ENCODE assay signal across 8 mouse cellular contexts in the genomic region with DNA sequence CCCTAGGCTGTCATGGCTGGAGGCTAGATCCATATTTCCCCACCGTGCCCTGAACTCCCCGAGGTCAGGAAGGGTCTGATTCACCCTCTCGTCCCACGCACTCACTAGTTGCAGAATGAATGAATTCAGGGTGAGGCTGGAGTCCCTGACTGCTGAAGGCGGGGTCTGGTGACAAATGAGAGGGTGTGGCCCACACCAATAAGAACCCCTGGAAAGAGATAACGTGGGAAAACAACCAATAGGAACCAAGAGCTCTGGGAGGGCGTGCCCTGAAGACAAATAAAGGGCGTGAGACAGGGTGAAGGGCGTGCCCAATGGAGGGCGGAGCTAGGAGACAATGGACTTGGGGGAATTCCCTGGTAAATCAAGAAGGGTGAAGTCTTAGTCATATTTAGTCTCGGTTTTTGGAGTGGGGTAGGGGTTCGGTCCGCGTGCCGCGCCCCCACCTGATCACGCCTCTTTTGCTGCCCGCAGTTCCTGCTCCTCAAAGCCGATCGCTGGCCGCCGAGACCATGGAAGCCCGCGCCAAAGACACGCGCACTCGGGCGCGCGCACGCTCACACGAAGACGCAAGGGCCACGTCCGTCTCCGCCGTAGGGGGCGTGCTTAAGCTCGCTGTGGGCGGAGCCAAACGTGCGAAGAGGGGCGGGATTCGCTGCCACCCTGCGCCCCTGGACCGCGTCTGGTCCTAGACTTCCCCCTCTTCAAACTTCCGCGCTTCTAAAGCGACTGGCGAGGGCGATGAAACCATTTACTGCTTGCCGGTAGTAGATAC. TPM values are rescaled to one million over a fixed set of nuclear protein-coding genes. Genes with fewer than 3 reads are reported as not detected.
A peak's percentile ranks its signal among the peaks of the same experiment; 100 is the strongest.
DNase-seq lines count a peak whose midpoint lies in the region; ATAC-seq and TF ChIP-seq lines count a peak whose summit lies in the region.

No protein-coding gene starts in this region.

- peak; percentile 84 for DNase-seq in Patski (ENCODE audit: low read depth, low spot score)
- peak; percentile 98 to 99 for DNase-seq in cerebellum, postnatal 25 days
- peak; percentile 91 to 92 for DNase-seq in frontal cortex, postnatal 25 days (ENCODE audit: low spot score in 2 of 2)
- peak; percentile 92 for DNase-seq in left cerebral cortex, adult 11 months (ENCODE audit: low spot score)
- DNase-seq in lung, postnatal 4 days: peak; percentile 96
- DNase-seq in retina, postnatal 7 days (ENCODE audit: low read depth, low spot score): peak; percentile 94
- DNase-seq in urinary bladder, adult 2 months (ENCODE audit: low spot score): peak; percentile 79

- H3K4me3 ChIP-seq in hindbrain, embryonic 15.5 days: peak overlapping the region; percentile 56

- H3K9ac ChIP-seq in hindbrain, embryonic 15.5 days: peak overlapping the region; percentile 40

- peaks cover 51% of the 10 kb centered on the region for H3K4me1 ChIP-seq in hindbrain, embryonic 15.5 days (replicated peaks)

- H3K36me3 ChIP-seq in hindbrain, embryonic 15.5 days: peaks cover 13% of the 10 kb centered on the region

- peak; percentile 82 for ATAC-seq in Patski
- ATAC-seq in hindbrain, embryonic 15.5 days (ENCODE audit: low FRiP score, low read depth): peak; percentile 91

- H3K27me3 ChIP-seq in Patski: no peaks in the 10 kb centered on the region
- H3K27me3 ChIP-seq in hindbrain, embryonic 15.5 days: no peaks in the 10 kb centered on the region

- H3K4me2 ChIP-seq in hindbrain, embryonic 15.5 days: peak overlapping the region; percentile 69

- in situ Hi-C loops in Patski (cut with MboI; ENCODE audit: low pct_unique_long_range_greater_than_20kb): no loop called here

- no peaks in the 10 kb centered on the region for H3K9me3 ChIP-seq in hindbrain, embryonic 15.5 days

- POLR2A ChIA-PET in Patski (lab: Charles Lee): interaction anchor here (1.3 to 2.4 kb wide), 2 partner anchors 15 to 24 kb away, joined by 4 to 6 read pairs; partner anchors contain the start of genes Fbxl8 and Tradd

- WGBS in hindbrain, embryonic 15.5 days: under 1% methylated on average over 53 of the region's 53 CpGs

- no peak for TF ChIP-seq CTCF in Patski (IDR thresholded peaks at IDR 0.05)

- CTCF ChIA-PET in Patski (lab: Charles Lee): interaction anchor here (0.9 kb wide), 1 partner anchor 168 kb away, joined by 3 read pairs; no protein-coding TSS in a partner anchor

- peak overlapping the region; percentile 94 for H3K27ac ChIP-seq in hindbrain, embryonic 15.5 days (replicated peaks)

RNA-seq across cellular contexts. Expression of gene 4931428F04Rik, which starts 0.5 kb away (rescaled TPM):
- 10.7 TPM for polyA plus RNA-seq in Patski (2021)
- 124 and 146 TPM in 2 replicates for polyA plus RNA-seq in hindbrain, embryonic 15.5 days (2015; fragmentation: Nextera tagmentation; extraction: Ambion mirVana)
- 2.7 and 2.9 TPM in 2 replicates for polyA plus RNA-seq in urinary bladder, adult 2 months (2012; rRNA removed)

RNA-seq across cellular contexts. Expression of gene Exoc3l, which starts 6.8 kb away (rescaled TPM):
- 2.4 TPM for polyA plus RNA-seq in Patski (2021)
- 11.6 and 14.2 TPM in 2 replicates for polyA plus RNA-seq in hindbrain, embryonic 15.5 days (2015; fragmentation: Nextera tagmentation; extraction: Ambion mirVana)
- polyA plus RNA-seq in urinary bladder, adult 2 months (2012; rRNA removed): 4.3 and 4.5 TPM in 2 replicates

RNA-seq across cellular contexts. Expression of gene E2f4, which starts 8.3 kb away (rescaled TPM):
- polyA plus RNA-seq in Patski (2021): 72.6 TPM
- 44.0 and 51.0 TPM in 2 replicates for polyA plus RNA-seq in hindbrain, embryonic 15.5 days (2015; fragmentation: Nextera tagmentation; extraction: Ambion mirVana)
- polyA plus RNA-seq in urinary bladder, adult 2 months (2012; rRNA removed): 59.3 and 75.5 TPM in 2 replicates

RNA-seq across cellular contexts. Expression of gene Nol3, which starts 13.2 kb away (rescaled TPM):
- polyA plus RNA-seq in Patski (2021): 1.7 TPM
- 5.2 and 5.7 TPM in 2 replicates for polyA plus RNA-seq in hindbrain, embryonic 15.5 days (2015; fragmentation: Nextera tagmentation; extraction: Ambion mirVana)
- 2.8 and 4.0 TPM in 2 replicates for polyA plus RNA-seq in urinary bladder, adult 2 months (2012; rRNA removed)

RNA-seq across cellular contexts. Expression of gene Elmo3, which starts 16.3 kb away (rescaled TPM):
- polyA plus RNA-seq in Patski (2021): 7.2 TPM
- polyA plus RNA-seq in hindbrain, embryonic 15.5 days (2015; fragmentation: Nextera tagmentation; extraction: Ambion mirVana): 1.3 and 1.5 TPM in 2 replicates
- polyA plus RNA-seq in urinary bladder, adult 2 months (2012; rRNA removed): 25.2 and 29.0 TPM in 2 replicates

Comparison
In these comparisons a context has a peak if more than half of its experiments do, and no peak if none do; other contexts are left out.
1. Peak in every context shown above with its lines: DNase-seq, ATAC-seq, H3K4me3 ChIP-seq and H3K27ac ChIP-seq.
2. RNA of gene 4931428F04Rik, which starts 0.5 kb away (polyA plus RNA-seq): 124 to 146 TPM in hindbrain, embryonic 15.5 days; 10.7 TPM in Patski (single experiment) and 2.7 to 2.9 TPM in urinary bladder, adult 2 months; every median in the first group is over 10 times any median in the second.